Mouse (Mus musculus): ENCODE results near the gene Arhgef15. TPM values are rescaled to one million over a fixed set of nuclear protein-coding genes. Genes with fewer than 3 reads are reported as not detected.
"Not testable (repeated sequence)": the region's sequence is repeated elsewhere in the genome, so short reads cannot be mapped to it uniquely, and the experiment has no call there.

Gene Arhgef15
- not detected in 2 replicates for polyA plus RNA-seq (2012; ENCODE audit: insufficient read depth, insufficient read length, low replicate concordance, missing spikeins)

- Histone ChIP-seq H3K27ac (ENCODE audit: insufficient read depth, low read depth, low read length) (no peak within 1 kb of the TSS), H3K4me3 (ENCODE audit: insufficient read depth, low read depth, low read length) (peak within 1 kb of the TSS; percentile 4; the same call in 1 of the 2 replicates), H3K4me1 (ENCODE audit: control insufficient read depth, insufficient read depth, low read length) (peaks cover 14% of the 10 kb centered on the region; the same call in 1 of the 2 replicates)
- no peak for TF ChIP-seq POLR2A (IDR thresholded peaks at IDR 0.05; ENCODE audit: insufficient read depth, low read depth, low read length)
- no peak for TF ChIP-seq CTCF (IDR thresholded peaks at IDR 0.05; ENCODE audit: insufficient read depth, low read depth, low read length)
- 70% methylated on average over 8 of the region's 8 CpGs for WGBS
Observed at GRCm38 (mm10) chr11:68957308-68957707, at the start of gene Arhgef15. TSS of gene Arhgef15 (minus strand) at chr11:68957480.

DNA sequence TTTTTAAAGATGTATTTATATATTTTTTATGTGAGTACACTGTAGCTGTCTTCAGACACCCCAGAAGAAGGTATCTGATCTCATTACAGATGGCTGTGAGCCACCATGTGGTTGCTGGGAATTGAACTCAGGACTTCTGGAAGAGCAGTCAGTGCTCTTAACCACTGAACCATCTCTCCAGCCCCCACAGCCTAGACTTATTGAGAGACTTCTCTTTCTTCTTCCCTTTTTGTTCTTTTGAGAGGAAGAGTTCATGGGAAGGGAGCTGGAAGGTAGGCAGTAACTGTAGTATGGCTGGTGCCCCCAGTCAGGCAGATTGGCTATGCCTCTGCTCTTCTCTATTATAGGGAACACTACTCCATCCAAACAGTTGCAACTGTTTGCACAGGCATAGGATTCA lies 49.3 kb upstream of the Arhgef15 start:
- not testable (repeated sequence) for H3K4me3 ChIP-seq (ENCODE audit: insufficient read depth, low read depth, low read length); H3K4me1 ChIP-seq (ENCODE audit: control insufficient read depth, insufficient read depth, low read length)

GRCm38 (mm10) chr11:69005193-69005592 lies 47.9 kb upstream of the Arhgef15 start:
- no peak overlapping the region for H3K4me3 ChIP-seq (ENCODE audit: insufficient read depth, low read depth, low read length)
- H3K27ac ChIP-seq (ENCODE audit: insufficient read depth, low read depth, low read length): no peak overlapping the region
- TF ChIP-seq CTCF (IDR thresholded peaks at IDR 0.05; ENCODE audit: insufficient read depth, low read depth, low read length) (no peak), POLR2A (IDR thresholded peaks at IDR 0.05; ENCODE audit: insufficient read depth, low read depth, low read length) (no peak)
- no peaks in the 10 kb centered on the region for H3K4me1 ChIP-seq (ENCODE audit: control insufficient read depth, insufficient read depth, low read length)
- WGBS: 76% methylated on average over 7 of the region's 7 CpGs

More for the DNA sequence above, 49.3 kb upstream of the Arhgef15 start:
- not testable (repeated sequence) for H3K27ac ChIP-seq (ENCODE audit: insufficient read depth, low read depth, low read length)

GRCm38 (mm10) chr11:69003592-69003991 lies 46.3 kb upstream of the Arhgef15 start:
- no peak for TF ChIP-seq POLR2A (IDR thresholded peaks at IDR 0.05; ENCODE audit: insufficient read depth, low read depth, low read length)
- Histone ChIP-seq H3K4me3 (ENCODE audit: insufficient read depth, low read depth, low read length) (no peak overlapping the region), H3K4me1 (ENCODE audit: control insufficient read depth, insufficient read depth, low read length) (no peaks in the 10 kb centered on the region), H3K27ac (ENCODE audit: insufficient read depth, low read depth, low read length) (no peak overlapping the region)
- 57% methylated on average over 4 of the region's 4 CpGs for WGBS

- not testable (repeated sequence) for H3K27ac ChIP-seq (ENCODE audit: insufficient read depth, low read depth, low read length); H3K4me1 ChIP-seq (ENCODE audit: control insufficient read depth, insufficient read depth, low read length); H3K4me3 ChIP-seq (ENCODE audit: insufficient read depth, low read depth, low read length)
- 95% methylated on average over 4 of the region's 4 CpGs for WGBS
Observed at GRCm38 (mm10) chr11:69002782-69003181, 45.5 kb upstream of the Arhgef15 start.

GRCm38 (mm10) chr11:68997080-68997479 lies 39.8 kb upstream of the Arhgef15 start:
- no peak overlapping the region for H3K4me3 ChIP-seq (ENCODE audit: insufficient read depth, low read depth, low read length)
- WGBS: 97% methylated on average over 4 of the region's 4 CpGs
- no peak overlapping the region for H3K27ac ChIP-seq (ENCODE audit: insufficient read depth, low read depth, low read length)
- no peaks in the 10 kb centered on the region for H3K4me1 ChIP-seq (ENCODE audit: control insufficient read depth, insufficient read depth, low read length)
- TF ChIP-seq CTCF (IDR thresholded peaks at IDR 0.05; ENCODE audit: insufficient read depth, low read depth, low read length): no peak

DNA sequence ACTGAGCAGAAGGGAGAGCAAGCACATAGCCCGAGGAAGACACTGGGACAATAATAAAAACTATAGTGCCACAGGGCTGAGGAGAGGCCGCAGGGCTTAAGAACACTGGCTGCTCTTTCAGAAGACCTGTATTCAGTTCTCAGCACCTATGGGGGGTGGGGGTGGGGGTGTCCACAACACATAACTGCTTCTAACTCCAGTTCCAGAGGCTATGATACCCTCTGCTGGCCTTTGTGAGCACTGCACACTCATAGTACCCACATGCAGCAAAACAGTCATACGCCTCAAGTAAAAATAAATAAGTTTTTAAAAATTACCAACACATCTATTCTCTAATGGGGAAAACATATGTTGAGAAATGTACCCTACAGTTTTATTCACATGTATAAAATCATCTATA lies 37.1 kb upstream of the Arhgef15 start:
- 96% methylated on average over 3 of the region's 3 CpGs for WGBS
- Histone ChIP-seq H3K27ac (ENCODE audit: insufficient read depth, low read depth, low read length) (no peak overlapping the region), H3K4me3 (ENCODE audit: insufficient read depth, low read depth, low read length) (no peak overlapping the region), H3K4me1 (ENCODE audit: control insufficient read depth, insufficient read depth, low read length) (no peaks in the 10 kb centered on the region)
- no peak for TF ChIP-seq POLR2A (IDR thresholded peaks at IDR 0.05; ENCODE audit: insufficient read depth, low read depth, low read length)
- TF ChIP-seq CTCF (IDR thresholded peaks at IDR 0.05; ENCODE audit: insufficient read depth, low read depth, low read length): no peak

DNA sequence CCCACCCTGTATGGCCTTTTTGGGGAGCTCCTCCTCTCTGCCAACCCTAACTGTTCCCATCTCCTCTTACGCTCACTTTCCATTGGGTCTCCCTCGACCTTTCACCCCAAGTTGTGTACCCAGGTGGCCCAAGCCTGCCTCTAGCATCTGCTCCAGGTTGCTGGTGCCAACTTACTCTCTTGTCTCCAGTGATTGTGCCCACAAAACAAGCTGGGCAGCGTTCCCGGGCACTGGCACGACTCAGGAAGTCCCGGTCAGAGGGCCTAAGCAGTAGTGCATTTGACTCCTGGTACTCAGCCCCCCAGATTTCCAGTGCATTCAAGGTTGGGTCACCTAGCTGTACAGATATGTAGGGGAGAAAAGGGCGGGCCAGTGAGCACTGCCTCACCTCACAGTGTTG lies 35.8 kb upstream of the Arhgef15 start:
- Histone ChIP-seq H3K27ac (ENCODE audit: insufficient read depth, low read depth, low read length) (no peak overlapping the region), H3K4me1 (ENCODE audit: control insufficient read depth, insufficient read depth, low read length) (no peaks in the 10 kb centered on the region), H3K4me3 (ENCODE audit: insufficient read depth, low read depth, low read length) (no peak overlapping the region)
- TF ChIP-seq CTCF (IDR thresholded peaks at IDR 0.05; ENCODE audit: insufficient read depth, low read depth, low read length) (no peak), POLR2A (IDR thresholded peaks at IDR 0.05; ENCODE audit: insufficient read depth, low read depth, low read length) (no peak)
- 87% methylated on average over 7 of the region's 7 CpGs for WGBS

DNA sequence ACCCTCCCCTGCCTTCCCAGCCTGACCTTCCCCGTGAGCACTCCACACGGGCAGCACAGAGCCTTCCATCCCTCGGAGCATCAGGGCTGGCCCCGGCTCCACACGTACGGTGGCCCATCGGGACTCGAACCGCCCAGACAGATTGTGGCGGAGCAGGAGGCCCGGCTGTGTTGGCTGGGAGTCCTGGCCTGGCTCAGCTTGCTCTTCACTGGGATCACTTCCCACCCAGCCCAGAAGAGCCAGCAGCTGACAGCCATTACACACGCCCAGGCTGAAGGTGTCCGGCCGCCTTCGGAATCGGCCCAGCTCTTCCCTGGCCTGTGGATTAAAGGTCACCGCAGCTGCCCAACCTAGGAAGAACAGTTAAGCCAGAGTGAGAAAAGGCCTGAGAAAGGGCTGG lies 31.1 kb upstream of the Arhgef15 start:
- no peak overlapping the region for H3K4me3 ChIP-seq (ENCODE audit: insufficient read depth, low read depth, low read length)
- WGBS: 94% methylated on average over 17 of the region's 17 CpGs
- no peak overlapping the region for H3K27ac ChIP-seq (ENCODE audit: insufficient read depth, low read depth, low read length)
- no peak for TF ChIP-seq CTCF (IDR thresholded peaks at IDR 0.05; ENCODE audit: insufficient read depth, low read depth, low read length)
- no peak for TF ChIP-seq POLR2A (IDR thresholded peaks at IDR 0.05; ENCODE audit: insufficient read depth, low read depth, low read length)
- no peaks in the 10 kb centered on the region for H3K4me1 ChIP-seq (ENCODE audit: control insufficient read depth, insufficient read depth, low read length)

DNA sequence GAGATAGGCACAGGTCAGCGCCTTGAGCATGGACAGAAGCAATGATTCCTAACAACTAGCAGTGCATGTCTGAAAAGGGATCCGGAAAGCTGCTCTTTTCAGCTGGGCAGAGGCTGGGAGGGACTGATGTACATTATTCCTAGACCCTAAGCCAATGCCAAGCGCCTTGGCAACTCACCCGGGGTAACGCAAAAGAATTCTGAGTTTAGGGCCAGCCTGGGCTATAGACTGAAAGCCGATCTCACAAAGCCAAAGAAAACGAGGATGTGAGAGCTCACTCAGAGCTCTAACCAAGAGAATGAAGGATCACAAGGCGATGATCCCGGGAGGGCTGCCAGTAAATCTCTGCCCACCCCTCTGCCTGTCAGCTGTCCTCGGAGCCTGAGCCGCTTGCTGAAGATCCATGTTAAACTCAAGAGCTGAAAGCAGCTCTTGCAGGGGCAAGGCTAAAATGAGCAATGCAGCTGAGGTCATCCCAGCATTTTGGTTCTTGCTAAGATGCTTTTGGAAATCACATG lies 30.1 kb upstream of the Arhgef15 start:
- Histone ChIP-seq H3K27ac (ENCODE audit: insufficient read depth, low read depth, low read length) (no peak overlapping the region), H3K4me1 (ENCODE audit: control insufficient read depth, insufficient read depth, low read length) (no peaks in the 10 kb centered on the region), H3K4me3 (ENCODE audit: insufficient read depth, low read depth, low read length) (no peak overlapping the region)
- TF ChIP-seq POLR2A (IDR thresholded peaks at IDR 0.05; ENCODE audit: insufficient read depth, low read depth, low read length) (no peak), CTCF (IDR thresholded peaks at IDR 0.05; ENCODE audit: insufficient read depth, low read depth, low read length) (no peak)
- 83% methylated on average over 11 of the region's 11 CpGs for WGBS

Measured in olfactory bulb, adult 2 months (tissue).